Mouse (Mus musculus) regulatory T cell (primary cell): ENCODE measurements at regions not wholly inside any gene's neighbourhood (a gene's known extent, or its start where the extent isn't known, plus 50 kb on each side); places are given as distances from the start of the nearest gene placed in this dataset.

Experiments used
- in situ Hi-C: fragments of 300-600 bp; cut with MboI, MseI; formaldehyde crosslinking; loops from one replicate; pipeline ENCODE4 v1.15.1; 2025; ENCODE audit warnings: high pct_unique_total_duplicates

DNA sequence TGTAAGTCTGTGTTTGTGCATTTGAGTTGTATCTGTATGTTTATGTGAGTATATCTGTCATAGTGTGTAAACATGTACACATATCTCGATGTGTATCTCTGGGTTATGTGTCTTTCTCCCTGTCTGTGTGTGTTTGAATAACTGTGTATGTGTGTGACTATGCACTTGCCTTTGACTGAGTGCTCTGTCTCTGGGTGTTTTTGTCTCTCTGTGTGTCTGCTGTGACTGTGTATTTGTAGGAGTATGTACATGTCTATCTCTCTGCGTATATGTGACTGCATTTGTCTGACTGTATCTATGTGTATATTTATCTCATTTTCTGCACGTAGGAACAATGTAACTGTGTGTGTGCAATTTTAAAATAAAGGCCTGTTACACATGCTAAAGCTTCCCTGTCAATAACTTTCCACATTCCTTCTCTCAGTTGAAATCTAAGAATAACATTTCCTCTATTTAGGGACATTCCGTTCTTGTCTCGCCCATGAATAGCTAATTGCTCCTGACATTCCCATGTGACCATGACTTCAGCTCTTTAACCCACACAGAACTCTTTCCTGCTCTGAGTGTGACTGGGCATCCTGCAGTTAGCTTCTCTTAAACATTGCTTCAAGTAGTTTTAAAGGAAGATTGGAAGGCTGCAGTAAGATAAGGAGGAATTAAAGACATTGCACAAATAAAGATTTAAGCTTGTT, 257.2 kb upstream of the Klf6 start:
- in situ Hi-C loops = no loop called here

DNA sequence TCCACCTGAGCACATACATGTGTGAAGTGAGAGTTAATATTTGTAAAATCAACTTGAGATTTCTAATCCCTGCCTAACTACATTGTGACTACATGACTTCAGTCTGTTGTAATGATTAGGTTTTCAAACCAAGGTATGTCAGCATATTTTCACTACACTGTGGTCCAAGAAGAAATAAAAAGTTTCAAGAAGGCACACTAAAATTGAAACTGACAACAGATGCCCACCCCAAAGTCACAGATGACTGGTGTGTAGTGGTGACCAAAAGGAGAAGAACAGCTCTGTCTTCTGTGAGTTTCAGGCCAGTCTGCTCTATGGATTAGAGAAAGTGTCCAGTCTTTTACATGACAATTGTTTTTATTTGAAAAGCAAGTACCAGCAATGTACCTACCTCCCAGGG, 255.9 kb upstream of the Klf6 start:
- in situ Hi-C loops = no loop called here

DNA sequence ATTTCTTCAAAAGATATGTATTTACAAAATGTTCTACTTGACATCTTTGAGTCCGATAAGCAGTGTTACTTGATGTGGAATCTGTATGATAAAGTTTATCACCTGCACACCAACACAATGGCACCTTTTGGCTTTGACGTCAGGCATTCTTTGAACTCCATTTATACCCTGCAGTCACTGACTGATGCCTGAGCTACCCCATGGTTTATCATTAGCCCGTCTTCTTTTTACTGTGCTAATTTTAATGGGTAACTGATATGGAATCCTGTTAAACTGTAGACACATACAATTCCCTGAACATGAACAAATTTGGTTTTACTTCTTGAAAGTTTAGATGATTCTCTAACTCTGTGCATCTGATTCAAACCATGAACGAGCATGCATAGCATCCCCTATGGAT, 253.8 kb upstream of the Klf6 start:
- in situ Hi-C loops = no loop called here

DNA sequence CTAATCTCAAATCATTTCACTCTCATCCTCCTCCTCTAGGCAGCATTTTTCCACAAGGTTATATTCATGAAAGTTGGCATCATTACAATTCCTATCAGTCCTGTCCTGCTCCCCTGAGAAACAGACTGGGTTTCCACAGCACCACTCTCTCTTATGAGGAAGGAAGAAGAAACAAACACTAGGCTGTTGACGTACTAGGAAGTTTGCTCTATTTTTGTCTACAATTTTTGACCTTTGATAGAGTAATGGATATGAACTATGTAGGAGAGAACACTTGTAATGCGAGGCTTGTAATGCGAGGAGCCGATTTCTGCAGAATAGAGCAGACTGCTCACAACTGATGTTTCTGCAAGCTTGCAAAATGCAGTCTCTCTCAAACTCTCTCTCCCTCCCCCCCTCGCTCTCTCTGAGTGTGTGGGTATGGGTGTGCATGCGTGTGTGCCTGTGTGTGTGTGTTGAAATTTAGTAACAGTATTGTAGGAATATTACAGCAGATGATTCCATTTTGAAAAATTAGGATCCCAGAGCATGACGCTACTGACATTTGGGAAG, 247.0 kb upstream of the Klf6 start:
- in situ Hi-C loops = loop anchor here (10.0 kb wide), 1 partner anchor 1719 kb away; no protein-coding TSS in a partner anchor

DNA sequence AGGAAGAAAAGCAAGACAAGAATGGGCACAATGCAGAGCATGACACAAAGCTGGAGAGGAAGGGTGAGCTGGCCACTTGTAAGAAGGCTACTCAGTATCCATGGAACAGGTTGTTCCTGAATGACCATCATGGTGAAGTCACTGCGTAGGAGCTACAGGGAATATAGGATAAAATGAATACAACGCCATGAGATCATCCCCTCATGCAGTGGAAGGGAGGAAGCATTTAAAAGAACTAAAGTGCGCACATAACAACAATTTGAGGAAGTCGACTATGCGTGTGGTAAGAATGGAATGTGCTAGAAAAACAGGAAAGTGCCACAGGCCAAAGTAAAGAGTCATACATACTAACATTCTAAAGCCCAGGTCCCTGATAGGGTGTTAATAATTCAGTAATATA, 246.4 kb upstream of the Klf6 start:
- in situ Hi-C loops = loop anchor here (10.0 kb wide), 1 partner anchor 1720 kb away; no protein-coding TSS in a partner anchor

DNA sequence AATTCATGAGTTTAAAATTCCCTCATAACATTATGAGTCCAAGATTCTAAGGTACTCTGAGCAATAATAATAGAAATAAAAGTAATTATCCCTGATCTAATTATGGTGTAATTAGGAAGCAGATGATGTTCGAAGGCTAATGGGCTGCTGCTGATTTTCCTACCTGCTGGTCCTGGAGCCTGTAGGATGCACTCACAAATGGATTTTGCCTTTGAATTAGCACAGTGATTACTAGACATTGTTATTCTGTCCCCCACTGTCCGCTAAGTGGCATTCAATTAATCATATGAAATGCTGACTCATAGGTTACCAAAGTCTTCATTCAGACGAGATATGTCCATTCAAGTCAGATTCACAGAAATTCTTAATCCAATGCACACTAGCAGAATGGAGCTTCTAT, 246.0 kb upstream of the Klf6 start:
- in situ Hi-C loops = loop anchor here (10.0 kb wide), 1 partner anchor 1721 kb away; no protein-coding TSS in a partner anchor

DNA sequence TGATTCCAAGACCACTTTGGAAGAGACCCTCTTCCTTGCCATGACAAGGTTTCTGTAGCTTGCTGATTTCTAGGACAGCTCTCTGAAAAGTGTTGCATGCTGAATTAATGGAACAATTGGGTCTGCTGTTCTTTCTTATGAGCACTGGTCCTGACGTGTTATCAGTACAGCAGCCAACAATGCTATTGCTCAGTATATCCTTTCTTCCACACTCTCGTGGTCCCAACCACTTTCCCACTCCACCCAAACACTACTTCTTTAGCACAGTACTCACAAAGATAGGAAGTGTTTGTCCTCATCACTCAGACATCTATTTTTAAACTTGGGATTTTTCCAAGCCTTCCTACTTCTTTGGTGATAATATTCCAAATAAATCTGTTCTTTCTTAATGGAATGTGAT, 233.2 kb upstream of the Klf6 start:
- in situ Hi-C loops = loop anchor here (10.0 kb wide), 1 partner anchor 933 kb away; no protein-coding TSS in a partner anchor

DNA sequence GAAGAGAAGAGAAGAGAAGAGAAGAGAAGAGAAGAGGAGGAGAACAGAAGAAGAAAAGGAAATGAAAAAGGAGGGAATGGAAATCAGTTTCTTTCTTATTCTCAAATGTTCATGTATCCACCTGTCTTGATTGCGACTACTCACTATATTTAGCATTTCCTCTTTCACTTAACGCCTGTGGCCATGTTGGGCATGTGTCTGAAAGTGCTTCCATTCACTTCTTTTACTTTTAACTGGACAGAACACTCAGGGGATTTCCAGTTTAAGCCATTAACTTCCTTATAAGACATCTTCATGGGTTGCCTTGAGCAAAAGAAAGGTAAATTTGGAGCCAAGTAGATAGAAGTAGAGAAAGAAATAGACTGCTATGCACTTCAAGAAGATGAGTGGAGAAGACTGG, 226.3 kb upstream of the Klf6 start:
- in situ Hi-C loops = no loop called here

DNA sequence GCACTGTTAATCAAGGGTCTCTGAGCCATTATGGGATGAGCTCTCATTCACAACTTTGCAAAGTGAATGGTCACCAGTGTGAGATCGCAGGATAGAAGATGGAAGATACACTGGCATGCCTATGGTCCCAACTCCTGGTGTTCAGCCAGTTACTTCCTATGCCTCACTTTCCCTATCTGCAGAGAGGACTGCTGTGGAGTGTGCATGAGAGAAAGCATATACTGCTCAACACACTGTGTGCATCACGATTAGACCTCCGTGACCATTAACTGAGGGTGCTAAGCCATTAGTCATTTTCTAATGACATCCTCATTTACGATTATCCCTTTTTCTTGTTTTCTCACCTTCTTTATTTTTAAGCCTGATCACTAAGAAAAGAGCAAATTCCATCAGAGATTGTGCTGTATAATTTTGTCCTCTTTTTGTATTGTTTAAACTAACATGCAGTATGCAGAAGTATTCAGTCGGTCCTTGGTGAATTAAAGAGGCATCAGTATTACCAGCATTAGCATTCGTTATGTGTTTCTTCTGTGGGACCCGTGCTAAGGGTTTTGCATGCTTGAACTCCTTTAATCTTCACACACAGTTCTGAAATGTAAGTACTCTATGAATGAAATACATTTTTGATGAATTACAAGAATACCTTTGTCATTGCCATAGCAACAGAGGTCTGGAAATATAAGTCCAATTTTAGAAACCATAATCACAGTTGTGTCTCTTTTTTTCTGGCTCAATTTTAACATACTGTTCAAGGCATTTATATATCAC, 219.4 kb upstream of the Klf6 start:
- in situ Hi-C loops = no loop called here

DNA sequence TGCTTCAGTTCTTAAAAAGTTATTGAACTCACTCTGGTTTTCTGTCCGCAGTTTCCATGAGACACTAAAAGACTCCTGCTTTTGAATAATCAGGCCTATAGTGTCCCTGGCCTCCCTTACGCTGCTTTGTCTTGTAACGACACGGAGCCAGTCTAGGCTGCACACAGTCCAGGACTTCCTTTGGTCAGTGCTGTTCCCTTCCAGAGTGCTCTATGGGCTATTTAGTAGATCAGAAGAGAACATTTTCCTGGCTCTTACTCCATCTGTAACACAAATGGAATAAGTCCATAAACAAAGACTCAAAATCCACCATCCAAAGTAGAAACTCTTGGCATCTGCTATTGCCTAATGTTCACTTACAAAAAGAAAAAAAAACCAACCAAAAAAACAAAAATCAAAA, 213.0 kb upstream of the Klf6 start:
- in situ Hi-C loops = no loop called here

DNA sequence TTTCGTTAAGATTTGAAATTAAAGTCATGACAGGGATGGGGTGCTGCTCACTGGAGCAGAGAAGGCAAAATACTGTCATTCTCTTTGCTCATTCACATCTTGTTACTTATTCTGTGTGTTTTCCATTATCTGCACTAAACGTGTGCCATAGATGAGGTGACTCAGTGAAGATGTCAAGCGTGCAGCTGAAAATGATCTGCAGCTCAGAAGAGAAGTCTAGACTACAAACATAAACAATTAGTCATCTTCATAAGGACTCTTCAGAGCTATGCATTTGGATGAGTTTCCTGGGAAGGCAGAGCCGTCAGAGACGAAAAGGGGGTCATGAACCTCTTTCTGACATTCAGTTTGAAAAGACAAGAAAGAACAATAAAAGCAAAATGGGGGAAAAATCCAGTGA, 203.7 kb upstream of the Klf6 start:
- in situ Hi-C loops = no loop called here

DNA sequence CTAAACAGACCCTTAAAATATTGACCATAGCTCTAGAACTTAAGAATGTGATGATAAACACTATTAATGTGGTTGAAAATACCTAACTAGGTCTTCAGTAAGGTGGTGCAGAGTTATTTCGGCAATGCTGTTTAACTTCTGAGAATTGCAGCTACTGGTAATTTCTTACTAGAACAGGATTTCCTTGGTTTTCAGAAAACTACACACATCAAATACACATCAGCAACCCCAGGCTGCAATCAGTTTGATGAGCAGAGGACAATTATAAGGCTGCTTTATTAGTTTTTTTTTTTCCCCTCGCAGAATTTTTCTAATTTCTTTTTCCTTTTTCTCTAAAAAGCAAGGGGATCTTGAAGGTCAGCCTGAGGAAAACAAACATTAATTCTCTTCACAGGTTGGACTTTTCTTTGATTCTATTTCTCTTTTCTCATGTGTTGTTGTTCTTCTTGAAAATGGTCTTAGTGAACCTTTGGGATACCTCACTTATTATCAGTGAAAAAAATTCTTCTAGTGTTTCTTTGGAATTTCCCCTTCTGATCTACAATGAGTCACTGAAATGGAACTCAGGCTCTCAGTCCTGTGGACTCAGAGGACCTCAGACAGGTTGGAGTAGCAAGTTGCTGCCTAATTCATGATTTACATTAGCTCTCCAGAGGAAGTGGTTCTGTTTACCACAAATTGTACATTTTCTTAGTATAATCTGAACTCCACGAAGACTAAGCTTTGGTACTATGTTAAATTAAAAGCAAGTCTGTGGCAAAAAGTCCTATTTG, 194.9 kb upstream of the Klf6 start:
- in situ Hi-C loops = loop anchor here (10.0 kb wide), 1 partner anchor 108 kb away; no protein-coding TSS in a partner anchor

DNA sequence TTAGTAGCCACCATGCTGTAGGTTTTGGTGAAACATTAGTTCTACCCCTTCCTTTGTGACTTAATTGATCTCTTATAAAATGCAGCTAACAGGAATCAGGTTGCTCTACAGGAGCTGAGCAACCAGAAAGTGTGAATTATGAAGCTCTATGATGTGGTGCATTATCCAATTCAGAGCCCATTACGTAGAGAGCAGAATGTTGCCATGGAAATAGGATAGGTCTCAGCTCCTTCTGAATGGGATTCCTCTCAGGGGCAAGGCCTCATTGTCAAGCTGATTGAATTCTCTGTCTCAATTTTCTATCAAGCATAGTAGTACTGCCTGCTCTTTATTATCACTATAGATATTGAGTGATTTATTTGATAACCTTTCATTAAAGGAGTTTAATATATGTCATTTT, 185.6 kb upstream of the Klf6 start:
- in situ Hi-C loops = no loop called here

DNA sequence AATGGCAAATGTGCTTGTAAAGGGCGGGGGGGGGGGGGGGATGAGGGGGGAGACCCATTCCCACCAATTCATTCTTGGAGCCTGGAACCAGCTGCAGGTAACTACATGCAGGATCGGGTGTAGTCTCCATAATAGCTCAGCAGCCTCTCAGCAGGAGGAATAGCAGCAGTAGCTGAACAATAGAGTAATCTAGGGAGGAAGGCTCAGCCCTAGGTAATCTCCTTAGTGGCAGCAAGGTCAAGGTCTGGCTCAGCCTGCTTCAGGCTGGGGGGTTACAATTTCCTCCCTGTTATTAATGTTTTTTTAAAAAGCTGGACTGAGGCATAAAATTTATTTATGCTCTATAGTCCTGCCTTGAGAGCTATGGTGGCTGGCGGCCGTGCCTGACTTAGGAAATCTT, 171.2 kb upstream of the Klf6 start:
- in situ Hi-C loops = loop anchor here (10.0 kb wide), 1 partner anchor 785 kb away; no protein-coding TSS in a partner anchor

DNA sequence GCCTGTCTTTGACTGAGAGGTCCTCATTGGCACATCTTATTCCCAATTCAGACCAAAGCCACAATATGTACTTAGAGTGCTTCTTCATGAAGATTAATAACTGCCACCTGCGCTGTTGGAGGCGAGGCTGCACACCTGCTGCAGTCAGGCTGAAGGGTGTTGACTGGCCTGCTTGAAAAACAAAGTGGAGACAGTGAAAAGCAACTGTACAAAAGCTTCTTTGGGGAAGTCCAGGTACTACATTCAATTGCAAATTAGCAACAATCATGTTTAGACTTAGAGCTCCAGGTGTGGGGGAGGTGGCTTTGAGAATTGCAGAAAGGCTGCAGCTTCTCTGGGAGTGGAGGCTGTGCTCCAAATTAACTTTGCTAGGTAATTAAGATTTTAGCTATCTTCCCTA, 170.6 kb upstream of the Klf6 start:
- in situ Hi-C loops = loop anchor here (10.0 kb wide), 1 partner anchor 784 kb away; no protein-coding TSS in a partner anchor

DNA sequence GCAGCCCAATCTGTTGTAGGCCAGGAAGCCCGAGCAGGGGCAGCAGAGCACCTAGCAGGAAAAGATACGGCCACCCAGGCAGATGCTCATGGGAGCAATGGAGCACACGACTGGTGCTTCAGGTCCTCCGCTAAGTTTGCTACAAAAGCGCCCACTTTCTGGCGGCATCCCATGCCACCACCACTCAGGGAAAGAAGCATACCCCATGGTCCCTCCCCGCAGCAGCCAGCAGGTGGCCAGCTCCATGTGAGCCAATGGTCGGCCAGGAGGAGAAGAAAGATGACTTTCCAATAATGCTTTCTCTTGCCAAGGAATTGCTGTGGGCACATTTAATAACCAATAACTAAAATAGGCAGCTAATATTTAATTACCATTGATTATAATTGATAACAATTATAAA, 166.7 kb upstream of the Klf6 start:
- in situ Hi-C loops = loop anchor here (10.0 kb wide), 1 partner anchor 780 kb away; no protein-coding TSS in a partner anchor

DNA sequence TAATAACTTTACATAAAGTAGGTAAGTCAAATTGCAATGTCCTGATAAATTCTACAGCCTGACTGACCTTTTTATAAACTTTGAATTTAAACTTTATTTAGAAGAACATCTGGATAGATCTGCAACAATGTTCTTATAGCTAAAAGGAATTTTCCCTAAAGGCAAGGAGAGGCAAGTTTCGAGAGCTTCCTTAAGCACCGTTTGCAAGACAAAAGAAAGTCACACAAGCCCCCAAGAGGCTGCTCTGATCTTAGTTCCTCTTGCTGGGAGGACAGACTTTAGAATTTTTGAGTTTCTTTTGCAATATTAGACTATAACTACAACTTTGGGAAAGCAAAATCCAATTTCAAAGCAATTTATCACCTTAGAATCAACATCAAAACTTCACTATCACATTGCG, 165.7 kb upstream of the Klf6 start:
- in situ Hi-C loops = loop anchor here (10.0 kb wide), 1 partner anchor 779 kb away; no protein-coding TSS in a partner anchor

DNA sequence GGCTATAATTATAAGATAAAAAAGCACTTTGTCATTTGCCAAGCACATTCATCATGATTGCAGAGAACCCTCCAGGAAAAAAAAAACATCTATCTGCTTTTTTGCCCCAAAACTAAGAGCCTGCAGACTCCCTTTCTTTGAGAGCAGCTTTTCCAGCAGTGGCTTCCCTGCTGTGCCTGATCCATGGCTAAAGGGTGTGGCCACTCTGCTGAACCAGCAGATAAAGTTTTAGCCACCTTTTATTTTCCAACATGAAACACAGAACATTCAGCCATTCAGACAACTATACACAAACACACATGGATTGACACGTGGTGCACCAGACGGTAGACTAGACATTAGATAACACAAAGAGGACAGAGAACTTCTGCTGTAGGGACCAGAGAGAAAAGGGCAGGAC, 164.9 kb upstream of the Klf6 start:
- in situ Hi-C loops = loop anchor here (10.0 kb wide), 1 partner anchor 778 kb away; no protein-coding TSS in a partner anchor

DNA sequence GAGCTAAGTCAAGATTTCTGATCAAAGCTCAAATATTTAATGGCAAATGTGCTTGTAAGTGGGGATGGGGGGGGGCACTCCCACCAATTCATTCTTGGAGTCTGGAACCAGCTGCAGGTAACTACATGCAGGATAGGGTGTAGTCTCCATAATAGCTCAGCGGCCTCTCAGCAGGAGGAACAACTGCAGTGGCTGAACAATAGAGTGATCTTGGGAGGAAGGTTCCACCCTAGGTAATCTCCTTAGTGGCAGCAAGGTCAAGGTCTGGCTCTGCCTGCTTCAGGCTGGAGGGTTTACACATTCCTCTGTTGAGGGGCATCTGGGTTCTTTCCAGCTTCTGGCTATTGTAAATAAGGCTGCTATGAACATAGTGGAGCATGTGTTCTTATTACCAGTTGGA, 164.0 kb upstream of the Klf6 start:
- in situ Hi-C loops = loop anchor here (10.0 kb wide), 1 partner anchor 777 kb away; no protein-coding TSS in a partner anchor

DNA sequence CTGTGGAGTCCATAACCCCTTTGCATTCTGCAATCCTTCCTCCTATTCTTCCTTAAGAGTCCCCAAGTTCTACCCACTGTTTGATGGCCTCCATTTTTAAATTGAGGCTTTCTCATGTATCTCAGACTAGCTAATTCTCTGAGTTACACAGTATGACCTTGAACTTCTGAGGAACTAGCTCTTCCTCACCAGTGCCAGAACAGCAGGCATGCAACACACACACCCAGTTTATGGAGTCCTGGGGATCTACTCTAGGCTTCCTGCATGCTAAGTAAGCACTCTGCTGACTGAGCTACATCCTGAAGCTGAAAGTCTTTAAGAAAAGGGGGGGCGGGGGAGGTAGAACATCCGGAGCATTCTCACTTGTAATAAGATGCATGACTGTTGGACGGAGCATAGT, 159.2 kb upstream of the Klf6 start:
- in situ Hi-C loops = no loop called here

DNA sequence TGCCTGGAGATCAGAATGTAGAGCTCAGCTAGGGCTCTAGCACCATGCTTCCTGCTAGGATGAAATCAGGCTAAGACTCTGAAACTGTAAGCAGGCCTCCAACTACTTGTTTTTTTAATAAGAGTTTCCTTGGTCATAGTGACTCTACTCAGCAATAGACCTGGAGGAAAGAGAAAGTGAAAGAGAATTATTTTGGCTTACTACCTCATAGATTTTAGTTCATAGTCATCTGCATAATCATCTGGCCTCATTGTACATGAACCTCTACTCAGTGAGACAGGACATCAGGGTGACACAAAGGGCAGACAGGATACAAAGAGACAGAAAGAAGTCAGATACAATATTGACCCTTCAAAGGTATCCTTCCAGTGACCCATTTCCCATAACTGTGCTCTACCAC, 156.3 kb upstream of the Klf6 start:
- in situ Hi-C loops = loop anchor here (5.0 kb wide), 1 partner anchor 523 kb away; no protein-coding TSS in a partner anchor
